9 mouse cellular contexts compared by ENCODE assay signal in genomic region chrX:139217776-139218175, GRCm38 (mm10). TPM values are rescaled to one million over a fixed set of nuclear protein-coding genes. Genes with fewer than 3 reads are reported as not detected.
DNase-seq lines count a peak whose midpoint lies in the region; ATAC-seq lines count a peak whose summit lies in the region.
"Had no signal": no experiment of that assay in that cellular context is flagged by ENCODE, and none has a peak within 500 bp of the region (broad histone marks: within the 10 kb centered on the region; RNA-seq: fewer than 3 reads in every experiment).

No protein-coding gene starts in this region.

- WGBS in heart, embryonic 12.5 days: 45% methylated on average over 10 of the region's 10 CpGs
- 54% methylated on average over 10 of the region's 10 CpGs for WGBS in forebrain, embryonic 11.5 days
- 52% methylated on average over 10 of the region's 10 CpGs for WGBS in kidney, embryonic 14.5 days
- 38% methylated on average over 10 of the region's 10 CpGs for WGBS in midbrain, embryonic 15.5 days

- peak overlapping the region; percentile 54; the same call in 1 of the 2 replicates for H3K9ac ChIP-seq in heart, embryonic 12.5 days
- peak overlapping the region; percentile 35; the same call in 1 of the 2 replicates for H3K9ac ChIP-seq in forebrain, embryonic 11.5 days (ENCODE audit: low read length)
- no peak overlapping the region for H3K9ac ChIP-seq in kidney, embryonic 14.5 days (ENCODE audit: low read depth, low read length)
- no peak overlapping the region for H3K9ac ChIP-seq in midbrain, embryonic 15.5 days

- H3K27me3 ChIP-seq in heart, embryonic 12.5 days (replicated peaks): no peaks in the 10 kb centered on the region
- H3K27me3 ChIP-seq in forebrain, embryonic 11.5 days (ENCODE audit: control insufficient read depth, insufficient read depth, low read length): no peaks in the 10 kb centered on the region
- no peaks in the 10 kb centered on the region for H3K27me3 ChIP-seq in kidney, embryonic 14.5 days (ENCODE audit: control insufficient read depth, insufficient read depth, low read length)
- H3K27me3 ChIP-seq in midbrain, embryonic 15.5 days (replicated peaks): 0 out of 2 replicates have a peak, but pooled peaks cover 3% of the 10 kb centered on the region

- no peak for ATAC-seq in heart, embryonic 12.5 days (ENCODE audit: insufficient number of reproducible peaks, low FRiP score)
- ATAC-seq in forebrain, embryonic 11.5 days (replicated peaks; ENCODE audit: low FRiP score): no peak
- peak; percentile 55; the same call in 1 of the 2 replicates for ATAC-seq in kidney, embryonic 14.5 days (ENCODE audit: low FRiP score, low TSS enrichment)
- 0 out of 2 replicates have a peak, but pooled peaks have one; percentile 41 for ATAC-seq in midbrain, embryonic 15.5 days (replicated peaks)
- ATAC-seq in granulocyte monocyte progenitor cell, adult 5-6 weeks (replicated peaks; ENCODE audit: poor library complexity, severe bottlenecking): no peak

- H3K27ac ChIP-seq in heart, embryonic 12.5 days (ENCODE audit: poor library complexity, severe bottlenecking): no peak overlapping the region
- H3K27ac ChIP-seq in forebrain, embryonic 11.5 days (ENCODE audit: low read depth, low read length): no peak overlapping the region
- no peak overlapping the region for H3K27ac ChIP-seq in kidney, embryonic 14.5 days (ENCODE audit: low read depth, low read length)
- no peak overlapping the region for H3K27ac ChIP-seq in midbrain, embryonic 15.5 days

- no peak for DNase-seq in heart, postnatal 4 days
- no peak for DNase-seq in forebrain, embryonic 11.5 days (ENCODE audit: low spot score)
- DNase-seq in gastrocnemius, postnatal 4 days (ENCODE audit: low spot score in 2 of 2): no peak
- no peak for DNase-seq in cerebellum, adult 18-20 months

- H3K36me3 ChIP-seq in heart, embryonic 12.5 days: no peaks in the 10 kb centered on the region
- no peaks in the 10 kb centered on the region for H3K36me3 ChIP-seq in forebrain, embryonic 11.5 days (ENCODE audit: control insufficient read depth, insufficient read depth, low read length)
- H3K36me3 ChIP-seq in kidney, embryonic 14.5 days (ENCODE audit: control insufficient read depth, insufficient read depth, low read length): no peaks in the 10 kb centered on the region
- H3K36me3 ChIP-seq in midbrain, embryonic 15.5 days (replicated peaks): no peaks in the 10 kb centered on the region

- H3K4me2 ChIP-seq in heart, embryonic 12.5 days: peak overlapping the region; percentile 61
- H3K4me2 ChIP-seq in forebrain, embryonic 11.5 days (ENCODE audit: low read depth, low read length, severe bottlenecking): peak overlapping the region; percentile 48
- peak overlapping the region; percentile 39 for H3K4me2 ChIP-seq in kidney, embryonic 14.5 days (replicated peaks; ENCODE audit: low read depth, low read length)
- peak overlapping the region; percentile 52 for H3K4me2 ChIP-seq in midbrain, embryonic 15.5 days

- H3K4me3 ChIP-seq in heart, embryonic 12.5 days: peak overlapping the region; percentile 50
- H3K4me3 ChIP-seq in forebrain, embryonic 11.5 days (ENCODE audit: low read depth, low read length): peak overlapping the region; percentile 31; the same call in 1 of the 2 replicates
- H3K4me3 ChIP-seq in kidney, embryonic 14.5 days (ENCODE audit: low read length): peak overlapping the region; percentile 34
- peak overlapping the region; percentile 41 for H3K4me3 ChIP-seq in midbrain, embryonic 15.5 days

- no peaks in the 10 kb centered on the region for H3K9me3 ChIP-seq in heart, embryonic 12.5 days (replicated peaks)
- no peaks in the 10 kb centered on the region for H3K9me3 ChIP-seq in forebrain, embryonic 11.5 days (ENCODE audit: control insufficient read depth, low read length)
- H3K9me3 ChIP-seq in kidney, embryonic 14.5 days (ENCODE audit: control insufficient read depth, low read length): no peaks in the 10 kb centered on the region
- no peaks in the 10 kb centered on the region for H3K9me3 ChIP-seq in midbrain, embryonic 15.5 days

- H3K4me1 ChIP-seq in heart, embryonic 12.5 days (replicated peaks): peaks cover 17% of the 10 kb centered on the region; the same call in 1 of the 2 replicates
- H3K4me1 ChIP-seq in forebrain, embryonic 11.5 days (replicated peaks; ENCODE audit: control insufficient read depth, insufficient read depth, low read length): no peaks in the 10 kb centered on the region
- no peaks in the 10 kb centered on the region for H3K4me1 ChIP-seq in kidney, embryonic 14.5 days (ENCODE audit: control insufficient read depth, insufficient read depth, low read length)
- peaks cover 4% of the 10 kb centered on the region; the same call in 1 of the 2 replicates for H3K4me1 ChIP-seq in midbrain, embryonic 15.5 days

RNA-seq across cellular contexts. Expression of gene Mum1l1, which starts 7.9 kb away (rescaled TPM):
- 38.8 and 46.4 TPM in 2 replicates for polyA plus RNA-seq in heart, embryonic 12.5 days (2016; fragmentation: Nextera tagmentation; extraction: Ambion mirVana)
- total RNA-seq in heart, postnatal 4 days (2021): 10 to 100 TPM; 14.7 to 16.9 TPM
- 19.9 and 21.7 TPM in 2 replicates for polyA plus RNA-seq in forebrain, embryonic 11.5 days (2014; fragmentation: Nextera tagmentation; extraction: Ambion mirVana)
- polyA plus RNA-seq in kidney, embryonic 14.5 days (2014; fragmentation: Nextera tagmentation; extraction: Ambion mirVana): 15.0 and 17.2 TPM in 2 replicates
- 8.4 and 8.6 TPM in 2 replicates for polyA plus RNA-seq in midbrain, embryonic 15.5 days (2015; fragmentation: Nextera tagmentation; extraction: Ambion mirVana)
- total RNA-seq in granulocyte monocyte progenitor cell, adult 5-6 weeks (2014; fragmentation: Nextera tagmentation): 0.24 TPM in 1 of 2 replicates, not detected in the other
- not detected in 2 replicates for total RNA-seq in granulocyte monocyte progenitor cell, adult 5-6 weeks (2017)
- total RNA-seq in gastrocnemius, postnatal 4 days (2021): 10 to 100 TPM; 21.4 to 23.4 TPM

RNA-seq across cellular contexts. Expression of gene 4933428M09Rik, which starts 38.7 kb away (rescaled TPM):
- not detected in 2 replicates for polyA plus RNA-seq in heart, embryonic 12.5 days (2016; fragmentation: Nextera tagmentation; extraction: Ambion mirVana)
- total RNA-seq in heart, postnatal 4 days (2021): not detected
- polyA plus RNA-seq in forebrain, embryonic 11.5 days (2014; fragmentation: Nextera tagmentation; extraction: Ambion mirVana): not detected in 2 replicates
- not detected in 2 replicates for polyA plus RNA-seq in kidney, embryonic 14.5 days (2014; fragmentation: Nextera tagmentation; extraction: Ambion mirVana)
- polyA plus RNA-seq in midbrain, embryonic 15.5 days (2015; fragmentation: Nextera tagmentation; extraction: Ambion mirVana): not detected in 2 replicates
- not detected in 2 replicates for total RNA-seq in granulocyte monocyte progenitor cell, adult 5-6 weeks (2014; fragmentation: Nextera tagmentation)
- total RNA-seq in granulocyte monocyte progenitor cell, adult 5-6 weeks (2017): not detected in 2 replicates
- not detected for total RNA-seq in gastrocnemius, postnatal 4 days (2021)
- polyA plus RNA-seq: large intestine, adult 2 months had no signal

Comparison
In these comparisons a context has a peak if more than half of its experiments do, and no peak if none do; other contexts are left out.
1. ATAC-seq: peak in kidney, embryonic 14.5 days (single experiment) and midbrain, embryonic 15.5 days (single experiment); none in heart, embryonic 12.5 days (single experiment), forebrain, embryonic 11.5 days (single experiment) and granulocyte monocyte progenitor cell, adult 5-6 weeks (single experiment).
2. H3K9ac ChIP-seq: peak in heart, embryonic 12.5 days (single experiment) and forebrain, embryonic 11.5 days (single experiment); none in kidney, embryonic 14.5 days (single experiment) and midbrain, embryonic 15.5 days (single experiment).
3. Peak in every context shown above with its lines, with median percentiles within 50 percentile points of each other: H3K4me2 ChIP-seq and H3K4me3 ChIP-seq.